Mouse (Mus musculus) neural tube, embryonic 11.5 days (tissue): ENCODE measurements around the gene Mef2b. TPM values are rescaled to one million over a fixed set of nuclear protein-coding genes. Genes with fewer than 3 reads are reported as not detected.

Experiments used
- ATAC-seq: fragments of 200-750 bp; cut with Nextera tagmentation; 2 replicates; pipeline ENCODE4 v1.8.0; 2017; ENCODE audit warnings: moderate number of reproducible peaks, mild to moderate bottlenecking, moderate TSS enrichment, moderate library complexity; ENCODE audit not compliant: insufficient read depth, low FRiP score, low TSS enrichment
- DNase-seq: peaks from one replicate; pipeline ENCODE4 v3.0.0-alpha.2; 2015; ENCODE audit warnings: low spot score
- H3K27ac ChIP-seq: fragments of 300-500 bp; sonication (generic); 2 replicates; pipeline ENCODE4 v1.5.1; 2014; ENCODE audit warnings: low read depth, mild to moderate bottlenecking, low read length
- H3K27me3 ChIP-seq: fragments of 300-500 bp; sonication (generic); 2 replicates; pipeline ENCODE4 v1.6.1; 2014; ENCODE audit warnings: mild to moderate bottlenecking, low read length, mixed read lengths; ENCODE audit not compliant: control insufficient read depth, insufficient read depth
- H3K36me3 ChIP-seq: fragments of 300-500 bp; sonication (generic); 2 replicates; pipeline ENCODE4 v1.6.1; 2014; ENCODE audit warnings: mild to moderate bottlenecking, low read length, moderate library complexity, mixed read lengths; ENCODE audit not compliant: control insufficient read depth, insufficient read depth
- H3K4me1 ChIP-seq: fragments of 300-500 bp; sonication (generic); 2 replicates; pipeline ENCODE4 v1.6.1; 2014; ENCODE audit warnings: low read length, mixed read lengths; ENCODE audit not compliant: control insufficient read depth, insufficient read depth
- H3K4me2 ChIP-seq: fragments of 300-500 bp; sonication (generic); 2 replicates; pipeline ENCODE4 v1.6.1; 2014; ENCODE audit warnings: low read depth, mild to moderate bottlenecking, moderate library complexity
- H3K4me3 ChIP-seq: fragments of 300-500 bp; sonication (generic); 2 replicates; pipeline ENCODE4 v1.5.1; 2014; ENCODE audit warnings: low read depth, low read length
- H3K9ac ChIP-seq: fragments of 300-500 bp; sonication (generic); 2 replicates; pipeline ENCODE4 v1.6.1; 2014; ENCODE audit warnings: mild to moderate bottlenecking, low read length
- H3K9me3 ChIP-seq: fragments of 300-500 bp; sonication (generic); 2 replicates; pipeline ENCODE4 v1.6.1; 2016; ENCODE audit warnings: low read length; ENCODE audit not compliant: control insufficient read depth
- WGBS: fragments of 180-500 bp; shearing (Covaris S2); extraction: QIAGEN DNeasy Blood & Tissue Kit; methylation state at CpG from one replicate; pipeline ENCODE4 v1.1.7; 2014; 5-methylcytosine and 5-hydroxymethylcytosine counted together
- polyA plus RNA-seq: library from polyadenylated mRNA; unstranded; fragments of >200 nt; fragmentation: Nextera tagmentation; extraction: Ambion mirVana; gene quantifications from 2 replicates; pipeline ENCODE4 v1.2.1, GENCODE M21; 2014

Gene Mef2b
- polyA plus RNA-seq, 1 experiment from 2014 or later: 0.58 TPM

- H3K27me3 ChIP-seq: peaks cover 60% of the 10 kb centered on the region
- H3K9me3 ChIP-seq: no peaks in the 10 kb centered on the region
- ATAC-seq: no peak
- H3K4me3 ChIP-seq: no peak overlapping the region
- peaks cover 4% of the 10 kb centered on the region; the same call in 1 of the 2 replicates for H3K36me3 ChIP-seq
- H3K9ac ChIP-seq: no peak overlapping the region
- H3K27ac ChIP-seq: no peak overlapping the region
- H3K4me1 ChIP-seq: peaks cover 2% of the 10 kb centered on the region; the same call in 1 of the 2 replicates
- WGBS: 6% methylated on average over 43 of the region's 43 CpGs
- H3K4me2 ChIP-seq: no peak overlapping the region
- peak; percentile 38 for DNase-seq
Measured at GRCm38 (mm10) chr8:70112401-70113016, 27.0 kb upstream of the Mef2b start.

- no peak overlapping the region for H3K27ac ChIP-seq
- 25% methylated on average over 6 of the region's 6 CpGs for WGBS
- ATAC-seq (no peak), DNase-seq (no peak)
- H3K4me3 ChIP-seq: no peak overlapping the region
- peaks cover 6% of the 10 kb centered on the region; the same call in 1 of the 2 replicates for H3K4me1 ChIP-seq
- H3K9ac ChIP-seq: no peak overlapping the region
- no peaks in the 10 kb centered on the region for H3K9me3 ChIP-seq
- H3K36me3 ChIP-seq: peaks cover 2% of the 10 kb centered on the region; the same call in 1 of the 2 replicates
- H3K27me3 ChIP-seq: peaks cover 61% of the 10 kb centered on the region
- no peak overlapping the region for H3K4me2 ChIP-seq
Measured at GRCm38 (mm10) chr8:70114488-70114887, 25.0 kb upstream of the Mef2b start.

- ATAC-seq (no peak), DNase-seq (no peak)
- 72% methylated on average over 13 of the region's 13 CpGs for WGBS
- Histone ChIP-seq H3K4me3 (no peak overlapping the region), H3K36me3 (peaks cover 2% of the 10 kb centered on the region; the same call in 1 of the 2 replicates), H3K4me2 (no peak overlapping the region), H3K27ac (no peak overlapping the region), H3K9ac (no peak overlapping the region), H3K27me3 (peaks cover 60% of the 10 kb centered on the region), H3K4me1 (peaks cover 6% of the 10 kb centered on the region; the same call in 1 of the 2 replicates), H3K9me3 (no peaks in the 10 kb centered on the region)
Measured at GRCm38 (mm10) chr8:70114892-70115291, 24.6 kb upstream of the Mef2b start.

GRCm38 (mm10) chr8:70117611-70118010 is 21.9 kb upstream of the Mef2b start:
- peak; percentile 46 for DNase-seq
- H3K9me3 ChIP-seq: no peaks in the 10 kb centered on the region
- H3K27ac ChIP-seq: no peak overlapping the region
- WGBS: 8% methylated on average over 9 of the region's 9 CpGs
- peaks cover 3% of the 10 kb centered on the region; the same call in 1 of the 2 replicates for H3K4me1 ChIP-seq
- H3K4me2 ChIP-seq: no peak overlapping the region
- no peak overlapping the region for H3K9ac ChIP-seq
- no peak for ATAC-seq
- H3K27me3 ChIP-seq: peaks cover 34% of the 10 kb centered on the region
- H3K4me3 ChIP-seq: no peak overlapping the region
- H3K36me3 ChIP-seq: no peaks in the 10 kb centered on the region; the same call in 1 of the 2 replicates

GRCm38 (mm10) chr8:70118726-70119700 is 20.5 kb upstream of the Mef2b start:
- H3K4me2 ChIP-seq: peak overlapping the region; percentile 73
- WGBS: 9% methylated on average over 17 of the region's 17 CpGs
- H3K4me3 ChIP-seq: peak overlapping the region; percentile 38
- ATAC-seq (peak; percentile 90), DNase-seq (peak; percentile 84)
- peak overlapping the region; percentile 92 for H3K27ac ChIP-seq
- H3K9ac ChIP-seq: peak overlapping the region; percentile 64
- H3K4me1 ChIP-seq: peaks cover 3% of the 10 kb centered on the region; the same call in 1 of the 2 replicates
- H3K9me3 ChIP-seq: no peaks in the 10 kb centered on the region
- H3K27me3 ChIP-seq: peaks cover 20% of the 10 kb centered on the region
- no peaks in the 10 kb centered on the region; the same call in 1 of the 2 replicates for H3K36me3 ChIP-seq

GRCm38 (mm10) chr8:70120667-70121066 is 18.8 kb upstream of the Mef2b start, which contains the start of gene Ncan:
Ncan (minus strand) TSS chr8:70120873.
- peak within 1 kb of the TSS; percentile 64 for H3K9ac ChIP-seq
- no peaks in the 10 kb centered on the region for H3K36me3 ChIP-seq
- peak; percentile 70; the same call in 1 of the 2 replicates for ATAC-seq
- H3K4me1 ChIP-seq: peaks cover 3% of the 10 kb centered on the region; the same call in 1 of the 2 replicates
- H3K27me3 ChIP-seq: peaks cover 4% of the 10 kb centered on the region
- H3K4me2 ChIP-seq: peak within 1 kb of the TSS; percentile 73
- no peaks in the 10 kb centered on the region for H3K9me3 ChIP-seq
- peak; percentile 91 for DNase-seq
- H3K4me3 ChIP-seq: peak within 1 kb of the TSS; percentile 38
- WGBS: 2% methylated on average over 19 of the region's 19 CpGs
- peak within 1 kb of the TSS; percentile 92 for H3K27ac ChIP-seq

- no peak overlapping the region for H3K9ac ChIP-seq
- H3K4me2 ChIP-seq: no peak overlapping the region
- H3K9me3 ChIP-seq: no peaks in the 10 kb centered on the region
- no peak overlapping the region for H3K4me3 ChIP-seq
- no peaks in the 10 kb centered on the region for H3K36me3 ChIP-seq
- peaks cover 3% of the 10 kb centered on the region; the same call in 1 of the 2 replicates for H3K4me1 ChIP-seq
- ATAC-seq (no peak), DNase-seq (no peak)
- no peak overlapping the region for H3K27ac ChIP-seq
- H3K27me3 ChIP-seq: peaks cover 4% of the 10 kb centered on the region; the same call in 1 of the 2 replicates
- WGBS: 49% methylated on average over 2 of the region's 2 CpGs
Measured at GRCm38 (mm10) chr8:70122863-70123262, 16.6 kb upstream of the Mef2b start.

- Histone ChIP-seq H3K27ac (no peak overlapping the region), H3K4me2 (no peak overlapping the region), H3K9ac (no peak overlapping the region), H3K36me3 (no peaks in the 10 kb centered on the region), H3K4me3 (no peak overlapping the region), H3K9me3 (no peaks in the 10 kb centered on the region), H3K4me1 (no peaks in the 10 kb centered on the region), H3K27me3 (no peaks in the 10 kb centered on the region)
- DNase-seq: no peak
- ATAC-seq: no peak
- WGBS: 70% methylated on average over 8 of the region's 8 CpGs
Measured at GRCm38 (mm10) chr8:70124992-70125391, 14.5 kb upstream of the Mef2b start.
